Mouse (Mus musculus): ENCODE data around the gene Mtpn. TPM values are rescaled to one million over a fixed set of nuclear protein-coding genes. Genes with fewer than 3 reads are reported as not detected.

The Mtpn gene
- polyA plus RNA-seq, 1 experiment from 2014 or later = 268 TPM

DNA sequence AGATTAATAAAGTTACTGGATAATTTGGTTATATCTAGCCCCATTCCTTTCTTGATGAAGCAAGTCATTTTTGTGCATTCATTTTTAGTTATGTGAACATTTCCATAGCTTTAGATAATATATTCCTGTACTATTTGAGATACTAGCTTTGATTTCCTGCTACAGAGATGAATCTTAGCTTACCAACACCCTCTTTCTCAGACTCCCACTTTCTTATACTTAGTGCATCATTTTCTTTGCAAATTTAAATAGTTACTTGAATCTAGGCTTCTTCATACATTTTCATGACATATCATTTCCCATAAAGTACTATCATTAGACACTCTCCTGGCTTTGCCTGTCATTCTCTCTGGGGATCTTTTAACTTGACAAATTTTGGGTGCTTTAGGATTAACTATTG lies 26.3 kb downstream of the Mtpn start:
- no peaks in the 10 kb centered on the region for H3K27me3 ChIP-seq (replicated peaks; ENCODE audit: control insufficient read depth, insufficient read depth, low read length)
- peaks cover 6% of the 10 kb centered on the region for H3K36me3 ChIP-seq (ENCODE audit: control insufficient read depth, insufficient read depth)
- no peak for ATAC-seq

GRCm38 (mm10) chr6:35504781-35505180 lies 34.9 kb downstream of the Mtpn start:
- no peak overlapping the region for H3K4me3 ChIP-seq (replicated peaks; ENCODE audit: low read length)
- H3K27me3 ChIP-seq (replicated peaks; ENCODE audit: control insufficient read depth, insufficient read depth, low read length) = no peaks in the 10 kb centered on the region
- H3K9ac ChIP-seq (replicated peaks; ENCODE audit: low read depth, low read length) = no peak overlapping the region
- no peak for ATAC-seq
- WGBS = 97% methylated on average over 2 of the region's 2 CpGs
- no peaks in the 10 kb centered on the region for H3K9me3 ChIP-seq (ENCODE audit: control insufficient read depth, low read length)
- H3K4me1 ChIP-seq (replicated peaks; ENCODE audit: control insufficient read depth, insufficient read depth, low read length) = no peaks in the 10 kb centered on the region
- no peak overlapping the region for H3K4me2 ChIP-seq (ENCODE audit: low read length)
- H3K27ac ChIP-seq (ENCODE audit: low read length) = no peak overlapping the region
- H3K36me3 ChIP-seq (ENCODE audit: control insufficient read depth, insufficient read depth) = no peaks in the 10 kb centered on the region

More for the DNA sequence above, 26.3 kb downstream of the Mtpn start:
- H3K27ac ChIP-seq (ENCODE audit: low read length) = no peak overlapping the region
- H3K4me3 ChIP-seq (replicated peaks; ENCODE audit: low read length) = no peak overlapping the region
- no peak overlapping the region for H3K4me2 ChIP-seq (ENCODE audit: low read length)
- H3K4me1 ChIP-seq (replicated peaks; ENCODE audit: control insufficient read depth, insufficient read depth, low read length) = no peaks in the 10 kb centered on the region
- H3K9me3 ChIP-seq (ENCODE audit: control insufficient read depth, low read length) = no peaks in the 10 kb centered on the region
- no peak overlapping the region for H3K9ac ChIP-seq (replicated peaks; ENCODE audit: low read depth, low read length)

- no peak for ATAC-seq
- no peak overlapping the region for H3K9ac ChIP-seq (replicated peaks; ENCODE audit: low read depth, low read length)
- no peak overlapping the region for H3K4me2 ChIP-seq (ENCODE audit: low read length)
- 82% methylated on average over 2 of the region's 2 CpGs for WGBS
- no peak overlapping the region for H3K27ac ChIP-seq (ENCODE audit: low read length)
- no peak overlapping the region for H3K4me3 ChIP-seq (replicated peaks; ENCODE audit: low read length)
- H3K36me3 ChIP-seq (ENCODE audit: control insufficient read depth, insufficient read depth) = no peaks in the 10 kb centered on the region
- H3K27me3 ChIP-seq (replicated peaks; ENCODE audit: control insufficient read depth, insufficient read depth, low read length) = no peaks in the 10 kb centered on the region
- no peaks in the 10 kb centered on the region for H3K9me3 ChIP-seq (ENCODE audit: control insufficient read depth, low read length)
- no peaks in the 10 kb centered on the region for H3K4me1 ChIP-seq (replicated peaks; ENCODE audit: control insufficient read depth, insufficient read depth, low read length)
Observed at GRCm38 (mm10) chr6:35502904-35503303, 36.8 kb downstream of the Mtpn start.

- H3K27ac ChIP-seq (ENCODE audit: low read length) = no peak overlapping the region
- no peaks in the 10 kb centered on the region for H3K4me1 ChIP-seq (replicated peaks; ENCODE audit: control insufficient read depth, insufficient read depth, low read length)
- no peaks in the 10 kb centered on the region for H3K9me3 ChIP-seq (ENCODE audit: control insufficient read depth, low read length)
- no peak overlapping the region for H3K4me3 ChIP-seq (replicated peaks; ENCODE audit: low read length)
- no peak for ATAC-seq
- H3K36me3 ChIP-seq (ENCODE audit: control insufficient read depth, insufficient read depth) = no peaks in the 10 kb centered on the region
- H3K9ac ChIP-seq (replicated peaks; ENCODE audit: low read depth, low read length) = no peak overlapping the region
- H3K27me3 ChIP-seq (replicated peaks; ENCODE audit: control insufficient read depth, insufficient read depth, low read length) = no peaks in the 10 kb centered on the region
- WGBS = 94% methylated on average over 5 of the region's 5 CpGs
- no peak overlapping the region for H3K4me2 ChIP-seq (ENCODE audit: low read length)
Observed at GRCm38 (mm10) chr6:35499978-35500667, 39.6 kb downstream of the Mtpn start.

- Histone ChIP-seq H3K36me3 (ENCODE audit: control insufficient read depth, insufficient read depth) (no peaks in the 10 kb centered on the region), H3K9ac (replicated peaks; ENCODE audit: low read depth, low read length) (no peak overlapping the region), H3K27me3 (replicated peaks; ENCODE audit: control insufficient read depth, insufficient read depth, low read length) (no peaks in the 10 kb centered on the region), H3K4me1 (replicated peaks; ENCODE audit: control insufficient read depth, insufficient read depth, low read length) (no peaks in the 10 kb centered on the region), H3K4me3 (replicated peaks; ENCODE audit: low read length) (no peak overlapping the region), H3K9me3 (ENCODE audit: control insufficient read depth, low read length) (no peaks in the 10 kb centered on the region), H3K27ac (ENCODE audit: low read length) (no peak overlapping the region), H3K4me2 (ENCODE audit: low read length) (no peak overlapping the region)
- ATAC-seq = no peak
- WGBS = 96% methylated on average over 4 of the region's 4 CpGs
Observed at GRCm38 (mm10) chr6:35497406-35497805, 42.3 kb downstream of the Mtpn start.

GRCm38 (mm10) chr6:35493851-35494250 lies 45.8 kb downstream of the Mtpn start:
- WGBS = 90% methylated on average over 6 of the region's 6 CpGs
- ATAC-seq = no peak

GRCm38 (mm10) chr6:35479651-35480335 lies 59.9 kb downstream of the Mtpn start:
- Histone ChIP-seq H3K4me1 (replicated peaks; ENCODE audit: control insufficient read depth, insufficient read depth, low read length) (no peaks in the 10 kb centered on the region), H3K36me3 (ENCODE audit: control insufficient read depth, insufficient read depth) (no peaks in the 10 kb centered on the region), H3K4me3 (replicated peaks; ENCODE audit: low read length) (no peak overlapping the region), H3K27ac (ENCODE audit: low read length) (no peak overlapping the region), H3K9me3 (ENCODE audit: control insufficient read depth, low read length) (no peaks in the 10 kb centered on the region), H3K4me2 (ENCODE audit: low read length) (no peak overlapping the region), H3K27me3 (replicated peaks; ENCODE audit: control insufficient read depth, insufficient read depth, low read length) (no peaks in the 10 kb centered on the region), H3K9ac (replicated peaks; ENCODE audit: low read depth, low read length) (no peak overlapping the region)
- 21% methylated on average over 5 of the region's 5 CpGs for WGBS
- ATAC-seq = 0 out of 2 replicates have a peak, but pooled peaks have one; percentile 33

More at GRCm38 (mm10) chr6:35493851-35494250, 45.8 kb downstream of the Mtpn start:
- H3K9ac ChIP-seq (replicated peaks; ENCODE audit: low read depth, low read length) = no peak overlapping the region
- no peaks in the 10 kb centered on the region for H3K9me3 ChIP-seq (ENCODE audit: control insufficient read depth, low read length)
- H3K27ac ChIP-seq (ENCODE audit: low read length) = no peak overlapping the region
- no peaks in the 10 kb centered on the region for H3K4me1 ChIP-seq (replicated peaks; ENCODE audit: control insufficient read depth, insufficient read depth, low read length)
- no peak overlapping the region for H3K4me3 ChIP-seq (replicated peaks; ENCODE audit: low read length)
- no peak overlapping the region for H3K4me2 ChIP-seq (ENCODE audit: low read length)
- no peaks in the 10 kb centered on the region for H3K36me3 ChIP-seq (ENCODE audit: control insufficient read depth, insufficient read depth)
- no peaks in the 10 kb centered on the region for H3K27me3 ChIP-seq (replicated peaks; ENCODE audit: control insufficient read depth, insufficient read depth, low read length)

- H3K27ac ChIP-seq (ENCODE audit: low read length) = no peak overlapping the region
- no peak for ATAC-seq
- no peaks in the 10 kb centered on the region for H3K9me3 ChIP-seq (ENCODE audit: control insufficient read depth, low read length)
- H3K36me3 ChIP-seq (ENCODE audit: control insufficient read depth, insufficient read depth) = no peaks in the 10 kb centered on the region
- H3K4me3 ChIP-seq (replicated peaks; ENCODE audit: low read length) = no peak overlapping the region
- WGBS = 83% methylated on average over 1 of the region's 1 CpGs
- H3K9ac ChIP-seq (replicated peaks; ENCODE audit: low read depth, low read length) = no peak overlapping the region
- no peaks in the 10 kb centered on the region for H3K27me3 ChIP-seq (replicated peaks; ENCODE audit: control insufficient read depth, insufficient read depth, low read length)
- H3K4me2 ChIP-seq (ENCODE audit: low read length) = no peak overlapping the region
- H3K4me1 ChIP-seq (replicated peaks; ENCODE audit: control insufficient read depth, insufficient read depth, low read length) = no peaks in the 10 kb centered on the region
Observed at GRCm38 (mm10) chr6:35476830-35477229, 62.9 kb downstream of the Mtpn start.

GRCm38 (mm10) chr6:35463450-35464395 lies 76.0 kb downstream of the Mtpn start:
- peak; percentile 72 for ATAC-seq
- H3K36me3 ChIP-seq (ENCODE audit: control insufficient read depth, insufficient read depth) = no peaks in the 10 kb centered on the region
- no peaks in the 10 kb centered on the region for H3K9me3 ChIP-seq (ENCODE audit: control insufficient read depth, low read length)
- H3K27me3 ChIP-seq (replicated peaks; ENCODE audit: control insufficient read depth, insufficient read depth, low read length) = no peaks in the 10 kb centered on the region
- no peak overlapping the region for H3K4me2 ChIP-seq (ENCODE audit: low read length)
- H3K4me1 ChIP-seq (replicated peaks; ENCODE audit: control insufficient read depth, insufficient read depth, low read length) = no peaks in the 10 kb centered on the region
- H3K27ac ChIP-seq (ENCODE audit: low read length) = no peak overlapping the region
- no peak overlapping the region for H3K9ac ChIP-seq (replicated peaks; ENCODE audit: low read depth, low read length)
- no peak overlapping the region for H3K4me3 ChIP-seq (replicated peaks; ENCODE audit: low read length)
- 72% methylated on average over 5 of the region's 5 CpGs for WGBS
